Mouse (Mus musculus) stomach, postnatal 0 days (tissue): ENCODE data around the gene Ide.

Source experiments
- CTCF ChIP-seq: IDR thresholded peaks from 2 replicates; pipeline ENCODE4 v1.5.1; 2016; ENCODE audit warnings: antibody characterized with exemption, low read depth, mild to moderate bottlenecking, moderate library complexity
- EP300 ChIP-seq: optimal IDR thresholded peaks from 2 replicates; pipeline ENCODE3; 2016; ENCODE audit warnings: antibody characterized with exemption

DNA sequence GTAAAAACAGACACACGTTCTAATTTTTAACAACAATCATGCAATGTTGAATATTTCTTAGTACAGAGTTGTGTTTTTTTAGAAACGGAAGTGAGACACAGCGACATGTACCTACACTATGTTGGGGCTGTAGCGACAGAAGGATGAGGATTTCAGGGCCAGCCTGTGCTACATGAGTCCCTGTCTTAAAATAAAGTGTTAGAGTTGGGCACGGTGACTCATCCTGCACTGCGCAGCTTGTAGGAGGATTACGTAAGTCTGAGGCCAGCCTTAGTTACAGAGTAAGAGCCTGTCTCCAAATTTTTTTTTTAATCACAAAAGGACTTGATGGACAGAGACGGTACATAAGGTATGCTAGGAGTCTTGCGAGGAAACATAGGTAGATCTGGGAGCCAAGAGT lies 82.3 kb downstream of the Ide start:
- TF ChIP-seq CTCF (no peak), EP300 (no peak)
